Mouse (Mus musculus): ENCODE data around the gene Olfr524. TPM values are rescaled to one million over a fixed set of nuclear protein-coding genes. Genes with fewer than 3 reads are reported as not detected.

Olfr524 gene
- polyA plus RNA-seq, 1 experiment from 2014 or later = not detected

DNA sequence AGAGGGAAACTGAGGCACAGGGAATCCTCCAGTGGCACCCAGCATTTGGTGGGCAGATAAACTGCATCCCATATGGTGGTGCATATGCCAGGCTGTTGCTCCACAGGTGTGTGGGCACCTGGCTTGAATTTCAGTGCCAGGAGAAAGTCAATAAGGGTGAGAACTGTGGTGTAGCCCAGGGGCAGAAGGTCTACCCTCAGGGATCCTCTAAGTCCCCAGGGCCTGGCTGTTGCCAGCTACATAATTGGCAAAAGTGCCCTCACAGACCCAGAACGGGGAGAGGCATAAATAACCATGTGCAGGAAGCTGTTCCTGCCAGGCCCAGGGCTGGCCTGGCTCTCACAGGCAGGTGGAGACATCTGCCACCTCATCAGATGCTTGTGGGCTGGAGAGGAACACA, 32.8 kb downstream of the Olfr524 start, which contains the start of gene Olfr523:
Gene Olfr523 (plus strand): TSS at position 282 of the 400 bp plus-strand sequence.
- no peaks in the 10 kb centered on the region for H3K4me1 ChIP-seq (ENCODE audit: control insufficient read depth, insufficient read depth, low read length)
- no peaks in the 10 kb centered on the region for H3K9me3 ChIP-seq (ENCODE audit: control insufficient read depth, low read length)
- no peak within 1 kb of the TSS for H3K4me2 ChIP-seq (replicated peaks; ENCODE audit: low read depth, low read length)
- 71% methylated on average over 1 of the region's 1 CpGs for WGBS
- H3K27me3 ChIP-seq (ENCODE audit: control insufficient read depth, insufficient read depth, low read length) = no peaks in the 10 kb centered on the region
- H3K27ac ChIP-seq (ENCODE audit: low read depth, low read length) = no peak within 1 kb of the TSS
- H3K36me3 ChIP-seq (ENCODE audit: control insufficient read depth, insufficient read depth, low read length) = no peaks in the 10 kb centered on the region
- ATAC-seq (ENCODE audit: low FRiP score, low TSS enrichment) = no peak
- no peak within 1 kb of the TSS for H3K4me3 ChIP-seq (ENCODE audit: low read length)
- no peak within 1 kb of the TSS for H3K9ac ChIP-seq (ENCODE audit: low read depth, low read length)

DNA sequence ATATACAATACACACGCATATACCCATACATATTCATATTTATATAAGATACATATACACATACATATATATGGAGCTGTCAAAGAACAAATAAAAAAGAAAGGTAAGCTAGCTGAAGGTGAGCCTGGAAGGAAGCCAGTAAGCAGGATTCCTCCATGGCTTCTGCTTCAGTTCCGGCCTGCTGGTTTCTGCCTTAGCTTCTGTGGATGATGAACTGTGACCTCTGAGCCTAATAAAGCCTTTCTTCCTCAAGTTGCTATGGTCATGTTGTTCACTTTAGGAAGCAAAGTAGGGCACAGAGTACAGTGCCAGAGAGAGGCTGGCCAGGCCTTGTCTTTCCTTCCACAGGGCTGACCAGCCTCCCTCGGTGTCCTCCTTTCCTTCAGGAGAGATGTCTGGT, 34.9 kb downstream of the Olfr524 start:
- Histone ChIP-seq H3K4me1 (ENCODE audit: control insufficient read depth, insufficient read depth, low read length) (no peaks in the 10 kb centered on the region), H3K9ac (ENCODE audit: low read depth, low read length) (no peak overlapping the region), H3K27ac (ENCODE audit: low read depth, low read length) (no peak overlapping the region), H3K4me3 (ENCODE audit: low read length) (no peak overlapping the region), H3K27me3 (ENCODE audit: control insufficient read depth, insufficient read depth, low read length) (no peaks in the 10 kb centered on the region), H3K9me3 (ENCODE audit: control insufficient read depth, low read length) (no peaks in the 10 kb centered on the region), H3K4me2 (replicated peaks; ENCODE audit: low read depth, low read length) (no peak overlapping the region), H3K36me3 (ENCODE audit: control insufficient read depth, insufficient read depth, low read length) (no peaks in the 10 kb centered on the region)
- no peak for ATAC-seq (ENCODE audit: low FRiP score, low TSS enrichment)
- WGBS = 92% methylated on average over 3 of the region's 3 CpGs

DNA sequence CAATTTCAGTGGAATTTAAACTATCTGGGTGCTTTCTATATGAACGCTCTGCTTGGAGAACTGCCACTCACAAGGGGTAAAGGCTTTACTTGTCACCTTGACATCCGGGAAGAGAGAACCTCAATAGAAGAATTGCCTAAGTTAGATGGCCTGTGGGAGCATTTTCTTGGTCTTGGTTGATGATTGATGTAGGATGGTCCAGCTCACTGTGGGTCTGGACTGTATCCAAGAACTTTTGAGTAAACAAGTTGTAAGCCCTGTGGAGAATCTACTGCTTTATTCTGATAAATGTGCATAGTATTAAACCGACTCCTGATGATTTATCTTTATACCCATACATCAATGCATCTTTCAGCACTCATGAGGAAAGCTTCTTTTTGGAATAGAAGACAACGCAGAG, 36.4 kb downstream of the Olfr524 start:
- no peak overlapping the region for H3K27ac ChIP-seq (ENCODE audit: low read depth, low read length)
- no peaks in the 10 kb centered on the region for H3K9me3 ChIP-seq (ENCODE audit: control insufficient read depth, low read length)
- no peaks in the 10 kb centered on the region for H3K27me3 ChIP-seq (ENCODE audit: control insufficient read depth, insufficient read depth, low read length)
- WGBS = 77% methylated on average over 4 of the region's 4 CpGs
- no peak for ATAC-seq (ENCODE audit: low FRiP score, low TSS enrichment)
- H3K4me1 ChIP-seq (ENCODE audit: control insufficient read depth, insufficient read depth, low read length) = no peaks in the 10 kb centered on the region
- H3K36me3 ChIP-seq (ENCODE audit: control insufficient read depth, insufficient read depth, low read length) = no peaks in the 10 kb centered on the region
- H3K4me2 ChIP-seq (replicated peaks; ENCODE audit: low read depth, low read length) = no peak overlapping the region
- H3K4me3 ChIP-seq (ENCODE audit: low read length) = no peak overlapping the region
- H3K9ac ChIP-seq (ENCODE audit: low read depth, low read length) = no peak overlapping the region

DNA sequence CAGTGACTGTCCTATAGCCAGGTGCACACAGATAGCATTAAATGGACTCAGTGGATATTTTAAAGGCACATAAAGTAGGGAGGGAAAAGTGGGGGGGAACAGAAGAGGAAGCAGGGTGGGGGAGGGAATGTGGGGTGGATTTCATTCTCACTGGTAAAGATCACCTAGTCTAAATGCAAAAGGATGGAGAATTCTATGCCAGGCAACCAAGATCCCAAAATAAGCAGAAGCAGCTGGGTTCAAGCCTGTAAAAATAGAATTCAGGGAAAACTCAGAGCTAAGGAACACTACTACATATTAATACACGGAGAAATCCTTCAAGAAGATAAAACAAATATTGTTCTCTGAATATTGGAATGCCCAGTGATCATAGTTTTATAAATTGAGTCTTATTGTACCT, 37.8 kb downstream of the Olfr524 start:
- Histone ChIP-seq H3K4me2 (replicated peaks; ENCODE audit: low read depth, low read length) (no peak overlapping the region), H3K27ac (ENCODE audit: low read depth, low read length) (no peak overlapping the region), H3K4me1 (ENCODE audit: control insufficient read depth, insufficient read depth, low read length) (no peaks in the 10 kb centered on the region), H3K9ac (ENCODE audit: low read depth, low read length) (no peak overlapping the region), H3K27me3 (ENCODE audit: control insufficient read depth, insufficient read depth, low read length) (no peaks in the 10 kb centered on the region), H3K36me3 (ENCODE audit: control insufficient read depth, insufficient read depth, low read length) (no peaks in the 10 kb centered on the region), H3K9me3 (ENCODE audit: control insufficient read depth, low read length) (no peaks in the 10 kb centered on the region), H3K4me3 (ENCODE audit: low read length) (no peak overlapping the region)
- no peak for ATAC-seq (ENCODE audit: low FRiP score, low TSS enrichment)
- 84% methylated on average over 1 of the region's 1 CpGs for WGBS

DNA sequence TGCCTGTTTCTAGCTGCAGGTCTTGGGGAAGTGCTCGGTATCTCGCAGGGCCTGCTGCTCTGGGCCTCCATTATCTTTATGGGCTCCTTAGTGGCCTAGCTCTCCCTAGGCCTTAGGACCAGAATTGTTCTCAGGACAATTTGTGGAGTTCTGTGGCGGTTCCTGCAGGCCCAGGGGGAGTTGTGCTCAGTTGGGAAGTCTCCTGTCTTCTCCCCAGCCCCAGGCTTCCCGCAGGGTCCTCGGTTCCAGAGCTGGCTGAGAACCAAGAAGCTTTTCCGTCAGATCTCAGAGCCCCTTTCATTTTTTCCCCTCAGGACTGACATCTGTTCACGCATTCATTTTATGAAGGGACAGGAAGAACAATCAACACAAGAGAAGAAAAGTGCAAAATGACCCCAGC, 41.1 kb downstream of the Olfr524 start, which contains the start of gene Olfr522:
Gene Olfr522 (minus strand): TSS at position 101 of the 400 bp plus-strand sequence.
- no peak for ATAC-seq (ENCODE audit: low FRiP score, low TSS enrichment)
- Histone ChIP-seq H3K9me3 (ENCODE audit: control insufficient read depth, low read length) (no peaks in the 10 kb centered on the region), H3K9ac (ENCODE audit: low read depth, low read length) (no peak within 1 kb of the TSS), H3K36me3 (ENCODE audit: control insufficient read depth, insufficient read depth, low read length) (no peaks in the 10 kb centered on the region), H3K27ac (ENCODE audit: low read depth, low read length) (no peak within 1 kb of the TSS), H3K4me1 (ENCODE audit: control insufficient read depth, insufficient read depth, low read length) (no peaks in the 10 kb centered on the region), H3K4me2 (replicated peaks; ENCODE audit: low read depth, low read length) (no peak within 1 kb of the TSS), H3K27me3 (ENCODE audit: control insufficient read depth, insufficient read depth, low read length) (no peaks in the 10 kb centered on the region), H3K4me3 (ENCODE audit: low read length) (no peak within 1 kb of the TSS)
- 73% methylated on average over 7 of the region's 7 CpGs for WGBS

DNA sequence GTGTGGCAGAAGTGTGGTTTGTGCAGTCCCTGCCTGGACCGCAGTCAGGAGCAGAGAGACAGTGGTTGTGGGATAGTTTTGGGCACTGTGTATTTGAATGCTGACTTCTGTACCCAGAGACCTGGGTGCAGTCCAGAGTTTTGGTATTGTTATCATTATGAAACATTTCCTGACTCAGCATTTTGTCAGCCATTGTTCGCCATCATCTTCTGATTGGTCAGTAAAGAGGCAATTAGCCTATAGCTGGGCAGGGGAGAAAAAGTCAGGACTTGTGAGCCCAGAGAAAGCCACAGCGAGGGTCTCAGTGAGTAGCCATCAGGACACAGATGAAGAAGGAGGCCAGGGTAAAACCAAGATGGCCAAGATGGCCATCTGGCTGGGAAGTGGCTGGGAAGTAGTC, 45.4 kb downstream of the Olfr524 start:
- H3K4me1 ChIP-seq (ENCODE audit: control insufficient read depth, insufficient read depth, low read length) = no peaks in the 10 kb centered on the region
- H3K4me3 ChIP-seq (ENCODE audit: low read length) = no peak overlapping the region
- H3K36me3 ChIP-seq (ENCODE audit: control insufficient read depth, insufficient read depth, low read length) = no peaks in the 10 kb centered on the region
- H3K27me3 ChIP-seq (ENCODE audit: control insufficient read depth, insufficient read depth, low read length) = no peaks in the 10 kb centered on the region
- H3K9ac ChIP-seq (ENCODE audit: low read depth, low read length) = no peak overlapping the region
- no peak for ATAC-seq (ENCODE audit: low FRiP score, low TSS enrichment)
- H3K9me3 ChIP-seq (ENCODE audit: control insufficient read depth, low read length) = no peaks in the 10 kb centered on the region
- H3K27ac ChIP-seq (ENCODE audit: low read depth, low read length) = no peak overlapping the region
- no peak overlapping the region for H3K4me2 ChIP-seq (replicated peaks; ENCODE audit: low read depth, low read length)
- WGBS = 79% methylated on average over 3 of the region's 3 CpGs

DNA sequence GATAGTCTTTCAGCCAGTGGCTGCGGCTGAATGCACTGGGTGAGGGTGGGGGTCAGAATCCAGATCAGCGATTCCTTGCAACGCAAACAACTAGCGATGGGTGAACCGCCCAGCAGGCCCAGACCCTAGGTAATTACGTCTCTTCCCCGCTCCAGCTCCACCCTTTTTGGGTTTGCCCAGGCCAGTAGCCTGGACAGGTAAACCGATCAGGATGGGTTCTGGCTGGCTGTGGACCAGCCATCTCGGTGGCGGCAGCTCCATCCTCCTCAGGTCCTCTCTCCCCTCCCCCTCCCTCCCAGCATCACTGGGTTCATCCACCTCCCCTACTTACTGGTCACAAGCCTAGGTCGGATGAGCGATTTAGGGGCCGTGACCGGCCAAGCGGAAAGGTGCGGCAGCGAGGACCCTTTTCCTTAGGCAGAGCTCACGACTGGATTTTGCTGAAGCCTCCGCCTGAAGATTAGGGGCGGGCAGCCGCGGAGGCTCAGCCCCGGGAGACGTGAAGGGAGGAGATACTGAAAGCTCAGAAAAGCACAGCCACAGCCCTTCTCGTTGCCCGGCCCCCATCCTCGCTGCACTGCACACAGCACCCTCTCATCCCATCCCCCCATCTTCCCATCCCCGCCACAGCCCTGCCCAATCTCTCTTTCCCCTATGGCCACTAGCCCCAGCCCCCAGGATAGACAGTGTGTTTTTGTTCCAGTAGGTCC, 51.4 kb downstream of the Olfr524 start, which contains the start of gene Sprn:
Gene Sprn (minus strand): TSS at position 660 of the 710 bp plus-strand sequence.
- no peaks in the 10 kb centered on the region; the same call in 1 of the 2 replicates for H3K36me3 ChIP-seq (ENCODE audit: control insufficient read depth, insufficient read depth, low read length)
- H3K9ac ChIP-seq (ENCODE audit: low read depth, low read length) = peak within 1 kb of the TSS; percentile 37; the same call in 1 of the 2 replicates
- peak; percentile 61 for ATAC-seq (ENCODE audit: low FRiP score, low TSS enrichment)
- peaks cover 11% of the 10 kb centered on the region; the same call in 1 of the 2 replicates for H3K4me1 ChIP-seq (ENCODE audit: control insufficient read depth, insufficient read depth, low read length)
- H3K9me3 ChIP-seq (ENCODE audit: control insufficient read depth, low read length) = no peaks in the 10 kb centered on the region
- H3K4me2 ChIP-seq (replicated peaks; ENCODE audit: low read depth, low read length) = peak within 1 kb of the TSS; percentile 48
- peak within 1 kb of the TSS; percentile 23 for H3K4me3 ChIP-seq (ENCODE audit: low read length)
- under 1% methylated on average over 27 of the region's 28 CpGs for WGBS
- H3K27ac ChIP-seq (ENCODE audit: low read depth, low read length) = no peak within 1 kb of the TSS
- peaks cover 21% of the 10 kb centered on the region for H3K27me3 ChIP-seq (ENCODE audit: control insufficient read depth, insufficient read depth, low read length)

DNA sequence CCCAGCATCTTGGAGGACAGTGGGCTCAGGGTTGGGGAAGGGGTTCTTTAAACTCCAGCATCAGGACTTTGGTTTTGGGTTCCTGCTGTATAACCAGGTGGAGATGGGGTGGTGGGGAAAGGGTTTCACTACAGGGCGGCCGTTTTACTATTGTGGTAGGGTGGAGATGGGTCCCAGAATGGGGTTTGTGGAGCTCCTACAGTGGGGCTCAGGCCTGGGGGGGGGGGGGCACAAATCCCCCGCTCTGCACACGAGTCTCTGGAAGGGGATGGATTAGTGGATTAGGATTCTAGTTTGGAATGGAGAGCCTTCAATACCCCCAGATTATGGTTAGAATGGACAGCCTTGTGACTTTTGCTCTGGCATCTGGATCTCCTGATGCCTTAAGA, 51.9 kb downstream of the Olfr524 start:
- peak overlapping the region; percentile 23; the same call in 1 of the 2 replicates for H3K4me3 ChIP-seq (ENCODE audit: low read length)
- peak overlapping the region; percentile 48 for H3K4me2 ChIP-seq (replicated peaks; ENCODE audit: low read depth, low read length)
- peaks cover 21% of the 10 kb centered on the region for H3K27me3 ChIP-seq (ENCODE audit: control insufficient read depth, insufficient read depth, low read length)
- WGBS = 24% methylated on average over 4 of the region's 4 CpGs
- ATAC-seq (ENCODE audit: low FRiP score, low TSS enrichment) = no peak
- H3K9ac ChIP-seq (ENCODE audit: low read depth, low read length) = no peak overlapping the region
- H3K36me3 ChIP-seq (ENCODE audit: control insufficient read depth, insufficient read depth, low read length) = no peaks in the 10 kb centered on the region; the same call in 1 of the 2 replicates
- no peak overlapping the region for H3K27ac ChIP-seq (ENCODE audit: low read depth, low read length)
- H3K9me3 ChIP-seq (ENCODE audit: control insufficient read depth, low read length) = no peaks in the 10 kb centered on the region
- peaks cover 11% of the 10 kb centered on the region; the same call in 1 of the 2 replicates for H3K4me1 ChIP-seq (ENCODE audit: control insufficient read depth, insufficient read depth, low read length)

DNA sequence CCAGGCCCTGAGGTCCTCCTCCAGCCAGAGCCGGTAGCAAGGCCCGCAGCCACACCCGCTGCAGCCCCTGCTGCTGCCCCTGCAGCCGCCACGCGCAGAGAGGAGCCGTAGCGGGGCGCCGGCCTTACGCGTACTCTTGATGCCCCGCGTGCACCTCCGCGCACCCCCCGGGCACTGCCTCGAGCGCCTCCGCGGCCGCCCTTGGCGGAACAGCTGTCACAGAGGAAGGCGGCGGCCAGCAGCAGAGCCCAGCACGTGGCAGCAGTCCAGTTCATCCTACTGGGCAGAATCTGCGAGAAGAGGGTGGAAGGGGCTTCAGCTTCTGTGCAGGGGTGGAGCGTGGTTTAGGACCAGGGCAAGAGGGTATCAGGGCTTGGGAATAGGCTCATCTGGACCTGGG, 52.4 kb downstream of the Olfr524 start:
- 2% methylated on average over 28 of the region's 28 CpGs for WGBS
- Histone ChIP-seq H3K36me3 (ENCODE audit: control insufficient read depth, insufficient read depth, low read length) (no peaks in the 10 kb centered on the region; the same call in 1 of the 2 replicates), H3K9ac (ENCODE audit: low read depth, low read length) (peak overlapping the region; percentile 34; the same call in 1 of the 2 replicates), H3K27ac (ENCODE audit: low read depth, low read length) (no peak overlapping the region), H3K4me3 (ENCODE audit: low read length) (peak overlapping the region; percentile 29), H3K4me2 (replicated peaks; ENCODE audit: low read depth, low read length) (peak overlapping the region; percentile 48), H3K27me3 (ENCODE audit: control insufficient read depth, insufficient read depth, low read length) (peaks cover 21% of the 10 kb centered on the region), H3K9me3 (ENCODE audit: control insufficient read depth, low read length) (no peaks in the 10 kb centered on the region), H3K4me1 (ENCODE audit: control insufficient read depth, insufficient read depth, low read length) (peaks cover 11% of the 10 kb centered on the region; the same call in 1 of the 2 replicates)
- no peak for ATAC-seq (ENCODE audit: low FRiP score, low TSS enrichment)
